Mouse (Mus musculus) neutrophil, adult 5-6 weeks (primary cell): ENCODE measurements around the gene D430041D05Rik. TPM values are rescaled to one million over a fixed set of nuclear protein-coding genes. Genes with fewer than 3 reads are reported as not detected.

ENCODE experiments used
- ATAC-seq: fragments of 151-379, 151-347 bp; 2 replicates; pipeline ENCODE4 v1.8.0; 2017; ENCODE audit warnings: mild to moderate bottlenecking, moderate TSS enrichment; ENCODE audit not compliant: insufficient number of reproducible peaks, poor library complexity, low FRiP score, severe bottlenecking; ENCODE audit errors: extremely low read depth
- total RNA-seq: library from RNA; stranded (forward); fragments of 200-1000 nt; gene quantifications from 2 replicates; pipeline ENCODE4 v1.2.3, GENCODE M21; 2017

The D430041D05Rik gene
- 0.12 TPM in 1 of 2 replicates, not detected in the other for total RNA-seq

- ATAC-seq, result no peak
These were observed at the start of gene D430041D05Rik for GRCm38 (mm10) chr2:104410963-104411545. Gene D430041D05Rik (minus strand): TSS chr2:104411013.

- ATAC-seq, result peak; percentile 26; the same call in 1 of the 2 replicates
These were observed 49.2 kb upstream of the D430041D05Rik start for GRCm38 (mm10) chr2:104460021-104460420.

- no peak for ATAC-seq
These were observed 47.9 kb upstream of the D430041D05Rik start for GRCm38 (mm10) chr2:104458569-104459332.

- ATAC-seq, result no peak
These were observed 46.3 kb upstream of the D430041D05Rik start for GRCm38 (mm10) chr2:104457106-104457505.

GRCm38 (mm10) chr2:104450685-104451084 lies 39.9 kb upstream of the D430041D05Rik start:
- ATAC-seq, result no peak

- no peak for ATAC-seq
These were observed 38.4 kb upstream of the D430041D05Rik start for GRCm38 (mm10) chr2:104449191-104449590.

GRCm38 (mm10) chr2:104448201-104448600 lies 37.4 kb upstream of the D430041D05Rik start:
- ATAC-seq, result no peak

- no peak for ATAC-seq
These were observed 35.2 kb upstream of the D430041D05Rik start for GRCm38 (mm10) chr2:104446016-104446415.

GRCm38 (mm10) chr2:104444776-104445175 lies 34.0 kb upstream of the D430041D05Rik start:
- ATAC-seq, result peak; percentile 75

- ATAC-seq, result no peak
These were observed 31.5 kb upstream of the D430041D05Rik start for GRCm38 (mm10) chr2:104442341-104442740.

GRCm38 (mm10) chr2:104436226-104436625 lies 25.4 kb upstream of the D430041D05Rik start:
- ATAC-seq, result no peak

GRCm38 (mm10) chr2:104431067-104431466 lies 20.3 kb upstream of the D430041D05Rik start:
- ATAC-seq, result no peak

GRCm38 (mm10) chr2:104430566-104430965 lies 19.8 kb upstream of the D430041D05Rik start:
- ATAC-seq, result no peak

GRCm38 (mm10) chr2:104426112-104426511 lies 15.3 kb upstream of the D430041D05Rik start:
- ATAC-seq, result no peak

- no peak for ATAC-seq
These were observed 11.4 kb upstream of the D430041D05Rik start for GRCm38 (mm10) chr2:104422230-104422629.

GRCm38 (mm10) chr2:104420805-104421204 lies 10.0 kb upstream of the D430041D05Rik start:
- ATAC-seq, result no peak

GRCm38 (mm10) chr2:104419999-104420398 lies 9.2 kb upstream of the D430041D05Rik start:
- no peak for ATAC-seq

- no peak for ATAC-seq
These were observed 8.6 kb upstream of the D430041D05Rik start for GRCm38 (mm10) chr2:104419411-104419810.

- ATAC-seq, result no peak
These were observed 2.2 kb upstream of the D430041D05Rik start for GRCm38 (mm10) chr2:104413011-104413410.

GRCm38 (mm10) chr2:104412496-104412895 lies 1.7 kb upstream of the D430041D05Rik start:
- ATAC-seq, result no peak
